Mouse (Mus musculus) myocyte (in vitro differentiated cells): ENCODE results near the gene Siae. TPM values are rescaled to one million over a fixed set of nuclear protein-coding genes. Genes with fewer than 3 reads are reported as not detected.

Experiments
- H3K27me3 ChIP-seq: one replicate; pipeline ENCODE4 v1.6.1; 2011; ENCODE audit not compliant: control insufficient read depth, insufficient read depth, insufficient read length
- H3K36me3 ChIP-seq: one replicate; pipeline ENCODE4 v1.6.1; 2011; ENCODE audit not compliant: control insufficient read depth, insufficient read depth
- H3K4me2 ChIP-seq: one replicate; pipeline ENCODE4 v1.6.1; 2011; ENCODE audit warnings: low read depth, control low read depth
- H3K4me3 ChIP-seq: one replicate; pipeline ENCODE4 v1.5.1; 2011; ENCODE audit warnings: mild to moderate bottlenecking, control low read depth, moderate library complexity
- H3K79me2 ChIP-seq: one replicate; pipeline ENCODE4 v1.6.1; 2011; ENCODE audit not compliant: control insufficient read depth, insufficient read depth
- H3ac ChIP-seq: one replicate; pipeline ENCODE4 v1.6.1; 2011; ENCODE audit not compliant: control insufficient read depth, insufficient read length
- CEBPB ChIP-seq: IDR thresholded peaks from 2 replicates; pipeline ENCODE4 v1.6.1; 2011; ENCODE audit warnings: mild to moderate bottlenecking, moderate library complexity; ENCODE audit not compliant: poor library complexity, insufficient read depth, severe bottlenecking
- E2F4 ChIP-seq: IDR thresholded peaks from one replicate; pipeline ENCODE4 v1.6.1; 2011; ENCODE audit warnings: mild to moderate bottlenecking, control low read depth, moderate library complexity; ENCODE audit not compliant: insufficient read depth
- MAX ChIP-seq: IDR thresholded peaks from one replicate; pipeline ENCODE4 v1.6.1; 2011; ENCODE audit warnings: low read depth, mild to moderate bottlenecking, control low read depth
- MYOD1 ChIP-seq, 3 experiments: IDR thresholded peaks; one replicate each; pipeline ENCODE4 v1.6.1; 2011; ENCODE audit warnings: control low read depth in 2 of 3, low read depth in 2 of 3, mild to moderate bottlenecking in 2 of 3, moderate library complexity in 1 of 3; ENCODE audit not compliant: insufficient read length in 2 of 3, control insufficient read depth in 1 of 3
- MYOG ChIP-seq, 3 experiments: IDR thresholded peaks; one replicate each; pipeline ENCODE4 v1.6.1; 2011; ENCODE audit warnings: control low read depth in 2 of 3, low read depth in 2 of 3, mild to moderate bottlenecking in 2 of 3; ENCODE audit not compliant: insufficient read length in 2 of 3, control insufficient read depth in 1 of 3, insufficient read depth in 1 of 3
- POLR2A ChIP-seq: IDR thresholded peaks from one replicate; pipeline ENCODE4 v1.6.1; 2011; ENCODE audit warnings: low read depth, mild to moderate bottlenecking, control low read depth, moderate library complexity; ENCODE audit not compliant: insufficient read length
- POLR2AphosphoS2 ChIP-seq: IDR thresholded peaks from one replicate; pipeline ENCODE4 v1.6.1; 2011; ENCODE audit warnings: low read depth, control low read depth; ENCODE audit not compliant: insufficient read length
- REST ChIP-seq: IDR thresholded peaks from one replicate; pipeline ENCODE4 v1.6.1; 2011; ENCODE audit warnings: mild to moderate bottlenecking, control low read depth, moderate library complexity; ENCODE audit not compliant: insufficient read depth, insufficient read length
- SRF ChIP-seq: IDR thresholded peaks from one replicate; pipeline ENCODE4 v1.6.1; 2011; ENCODE audit warnings: low read depth; ENCODE audit not compliant: control insufficient read depth, insufficient read length
- TCF12 ChIP-seq: IDR thresholded peaks from one replicate; pipeline ENCODE4 v1.6.1; 2011; ENCODE audit warnings: mild to moderate bottlenecking, control low read depth; ENCODE audit not compliant: poor library complexity, insufficient read depth, severe bottlenecking
- TCF3 ChIP-seq: IDR thresholded peaks from one replicate; pipeline ENCODE4 v1.6.1; 2011; ENCODE audit warnings: low read depth, control low read depth; ENCODE audit not compliant: insufficient read length
- USF1 ChIP-seq: IDR thresholded peaks from one replicate; pipeline ENCODE4 v1.6.1; 2011; ENCODE audit warnings: low read depth, mild to moderate bottlenecking, control low read depth, moderate library complexity
- polyA plus RNA-seq: library from polyadenylated mRNA; unstranded; fragments of >200 nt; fragmentation: generic; extraction: Trizol; gene quantifications from one replicate; pipeline ENCODE4 v1.2.1, GENCODE M21; 2012; ENCODE audit warnings: missing spikeins

Siae gene
- polyA plus RNA-seq, 1 experiment, result 0.60 TPM

DNA sequence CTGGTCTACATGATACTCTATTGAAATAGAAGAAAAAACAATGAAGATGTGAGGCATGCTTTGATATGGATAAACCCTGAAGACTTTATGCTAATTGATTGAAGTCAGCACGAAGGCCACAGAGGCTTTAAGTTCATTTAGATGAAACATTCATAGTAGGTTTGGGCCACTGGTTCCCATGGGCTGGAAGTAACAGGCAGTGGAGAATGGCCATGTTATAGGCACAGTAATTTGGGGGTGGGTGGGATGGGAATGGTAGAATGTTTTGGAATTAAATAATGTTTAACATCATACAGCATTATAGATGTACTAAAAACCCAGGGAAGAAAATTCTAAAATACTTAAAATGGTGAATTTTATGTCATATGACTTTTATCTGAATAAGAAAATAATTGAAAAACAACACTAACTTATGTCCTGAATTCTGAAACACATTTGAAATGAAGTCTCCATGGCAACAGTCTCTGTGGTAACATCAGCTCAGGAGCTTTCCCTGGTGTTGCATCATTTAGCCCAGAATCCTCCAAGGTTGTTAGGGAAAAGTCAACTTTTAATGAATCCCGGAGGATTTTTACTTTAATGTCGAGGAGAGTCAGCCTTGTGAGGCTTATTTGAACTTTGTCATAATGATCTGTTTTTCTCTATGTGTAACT is 131.9 kb downstream of the Siae start:
- no peak overlapping the region for H3K4me2 ChIP-seq
- H3K36me3 ChIP-seq, result no peaks in the 10 kb centered on the region
- peak; percentile 85 for TF ChIP-seq CEBPB
- no peak for TF ChIP-seq TCF3
- no peaks in the 10 kb centered on the region for H3K79me2 ChIP-seq
- H3K27me3 ChIP-seq, result no peaks in the 10 kb centered on the region
- H3ac ChIP-seq, result no peak overlapping the region
- H3K4me3 ChIP-seq, result no peak overlapping the region

DNA sequence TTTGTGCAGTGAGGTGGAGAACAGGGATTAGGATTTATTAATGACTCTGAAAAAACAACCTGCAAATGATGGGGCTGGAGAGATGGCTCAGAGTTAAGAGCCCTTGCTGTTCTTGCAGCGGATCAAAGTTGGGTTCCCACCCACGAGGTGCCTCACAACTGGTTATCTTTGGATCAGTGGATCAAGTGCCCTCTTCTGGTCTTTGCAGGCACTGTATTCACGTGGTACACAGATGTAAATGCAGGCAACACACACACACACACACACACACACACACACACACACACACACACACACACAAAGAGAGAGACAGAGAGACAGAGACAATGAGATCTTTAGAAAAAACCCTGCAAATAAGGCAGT is 132.4 kb downstream of the Siae start:
- Histone ChIP-seq H3K36me3 (no peaks in the 10 kb centered on the region), H3K4me3 (no peak overlapping the region), H3K4me2 (no peak overlapping the region), H3K27me3 (no peaks in the 10 kb centered on the region), H3ac (no peak overlapping the region), H3K79me2 (no peaks in the 10 kb centered on the region)
- TF ChIP-seq E2F4, result no peak
- TF ChIP-seq MYOD1 (IDR thresholded peaks at IDR 0.05; ENCODE audit: control insufficient read depth in 1 of 3, insufficient read length in 2 of 3, low read depth in 2 of 3), result no peak
- TF ChIP-seq POLR2AphosphoS2, result no peak
- no peak for TF ChIP-seq POLR2A
- TF ChIP-seq REST, result no peak
- TF ChIP-seq TCF3, result no peak
- TF ChIP-seq USF1, result no peak
- no peak for TF ChIP-seq CEBPB
- TF ChIP-seq MYOG (IDR thresholded peaks at IDR 0.05; ENCODE audit: control insufficient read depth in 1 of 3, insufficient read depth in 1 of 3, insufficient read length in 2 of 3, low read depth in 2 of 3), result no peak
- TF ChIP-seq SRF, result no peak
- no peak for TF ChIP-seq TCF12
- TF ChIP-seq MAX, result no peak

DNA sequence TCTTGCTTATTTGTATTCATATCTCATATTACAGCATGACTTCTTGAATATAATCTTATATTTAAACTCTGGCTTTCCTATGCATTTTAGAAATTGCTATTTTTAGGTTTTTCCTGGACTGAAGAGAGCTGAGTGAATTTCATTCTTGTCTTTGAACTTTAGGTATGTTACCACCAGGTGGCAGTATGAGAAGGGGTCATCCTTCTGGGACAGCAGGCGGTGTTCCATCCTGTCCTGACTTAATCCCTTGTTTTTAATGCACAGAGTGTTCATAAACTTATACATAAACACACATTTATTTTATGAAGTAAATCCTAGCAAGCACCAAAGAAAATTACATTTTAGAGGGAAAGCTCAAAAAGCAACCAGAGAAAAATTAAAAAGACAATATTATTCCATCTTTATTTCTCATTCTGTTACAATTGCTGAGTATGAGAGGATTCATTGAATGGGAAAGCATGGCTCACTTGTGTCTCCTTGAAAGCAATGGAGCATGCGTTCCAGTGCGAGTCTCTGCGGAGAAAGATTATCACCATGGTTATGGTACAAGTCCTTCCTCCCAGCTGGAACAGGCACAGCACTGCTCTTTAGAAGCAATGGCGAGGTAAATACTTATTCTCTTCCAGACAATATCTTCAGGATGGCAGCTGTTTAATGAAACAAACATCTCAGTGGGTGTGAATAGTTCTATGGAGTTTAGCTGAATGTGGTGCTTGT is 134.6 kb downstream of the Siae start:
- TF ChIP-seq E2F4 (no peak), TCF12 (no peak), REST (no peak)
- Histone ChIP-seq H3K36me3 (no peaks in the 10 kb centered on the region), H3K4me3 (no peak overlapping the region), H3K4me2 (no peak overlapping the region), H3K79me2 (no peaks in the 10 kb centered on the region), H3K27me3 (no peaks in the 10 kb centered on the region), H3ac (no peak overlapping the region)

Other genes starting within 250 kb of the Siae start
- gene Ccdc15, start 207.3 kb upstream of the Siae start, polyA plus RNA-seq, result 0.38 TPM
- gene Hepacam, start 188.3 kb upstream of the Siae start, polyA plus RNA-seq, result not detected
- not detected for gene Robo4, start 153.8 kb upstream of the Siae start, polyA plus RNA-seq
- gene Robo3, start 122.5 kb upstream of the Siae start, polyA plus RNA-seq, result 0.01 TPM
- gene Msantd2, start 66.4 kb upstream of the Siae start, polyA plus RNA-seq, result 4.0 TPM
- 0.04 TPM for gene Esam, start 27.6 kb upstream of the Siae start, polyA plus RNA-seq
- gene Vsig2, start 16.4 kb upstream of the Siae start, polyA plus RNA-seq, result not detected
- gene Nrgn, start 2.8 kb upstream of the Siae start, polyA plus RNA-seq, result 0.42 TPM
- 2.7 TPM for gene Spa17, start 58.0 kb downstream of the Siae start, polyA plus RNA-seq
- gene Tbrg1, start 101.6 kb downstream of the Siae start, polyA plus RNA-seq, result 93.3 TPM
- 0.02 TPM for gene Panx3, start 113.5 kb downstream of the Siae start, polyA plus RNA-seq
- gene Olfr160, start 160.6 kb downstream of the Siae start, polyA plus RNA-seq, result not detected
- not detected for gene Olfr874, start 189.4 kb downstream of the Siae start, polyA plus RNA-seq
- not detected for gene Olfr875, start 216.2 kb downstream of the Siae start, polyA plus RNA-seq
- not detected for gene Olfr876, start 247.3 kb downstream of the Siae start, polyA plus RNA-seq